Mouse (Mus musculus): ENCODE measurements at regions not wholly inside any gene's neighbourhood (a gene's known extent, or its start where the extent isn't known, plus 50 kb on each side); places are given as distances from the start of the nearest gene placed in this dataset.

DNA sequence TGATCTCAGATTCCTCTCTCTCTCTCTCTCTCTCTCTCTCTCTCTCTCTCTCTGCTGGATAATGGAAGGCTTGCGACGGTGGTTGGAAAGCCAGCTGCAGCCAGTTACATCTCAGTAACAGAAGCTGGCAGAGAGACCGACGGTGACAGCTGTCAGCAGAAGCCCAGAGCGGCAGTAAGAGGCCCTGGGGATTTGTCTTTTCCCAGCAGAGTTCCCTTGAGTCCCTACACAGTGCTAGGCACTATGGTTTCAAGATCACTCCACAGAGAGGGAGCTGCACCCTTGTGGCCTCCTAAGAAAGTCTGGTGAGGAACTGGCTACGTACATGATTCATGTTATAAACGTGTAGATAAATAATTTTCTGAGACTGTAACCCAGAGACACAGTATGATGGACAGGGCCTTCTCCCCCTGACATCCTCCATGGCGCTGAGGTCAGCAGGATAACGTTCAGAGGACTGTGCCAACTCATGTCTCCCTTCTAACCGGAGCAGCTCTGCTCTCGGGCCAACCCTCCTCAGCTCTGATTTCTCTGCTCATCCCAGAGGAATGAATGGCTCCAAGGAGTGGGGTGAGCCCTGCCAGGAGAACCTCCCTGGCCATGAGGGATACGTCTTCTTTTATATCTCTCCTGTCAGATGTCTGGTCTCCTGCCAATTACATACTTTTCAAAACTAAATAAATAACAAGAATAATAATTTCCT lies 253.5 kb upstream of the Cadm1 start:
- Histone ChIP-seq H3K9ac (replicated peaks; ENCODE audit: low read depth, low read length) (no peak overlapping the region), H3K4me1 (ENCODE audit: control insufficient read depth, insufficient read depth) (no peaks in the 10 kb centered on the region), H3K4me2 (ENCODE audit: low read depth, low read length) (no peak overlapping the region), H3K36me3 (replicated peaks; ENCODE audit: control insufficient read depth, insufficient read depth, low read length) (no peaks in the 10 kb centered on the region), H3K27me3 (ENCODE audit: control insufficient read depth, insufficient read depth, low read length) (no peaks in the 10 kb centered on the region), H3K9me3 (replicated peaks; ENCODE audit: control insufficient read depth, low read length) (no peaks in the 10 kb centered on the region), H3K27ac (ENCODE audit: low read depth) (peak overlapping the region; percentile 13; the same call in 1 of the 2 replicates), H3K4me3 (ENCODE audit: low read depth, low read length) (no peak overlapping the region)
- DNase-seq (ENCODE audit: low spot score) (peak; percentile 46), ATAC-seq (ENCODE audit: insufficient read depth, low read depth) (peak; percentile 62)
- no peak for TF ChIP-seq CTCF (IDR thresholded peaks at IDR 0.05; ENCODE audit: low read depth)
- 33% methylated on average over 12 of the region's 12 CpGs for WGBS

DNA sequence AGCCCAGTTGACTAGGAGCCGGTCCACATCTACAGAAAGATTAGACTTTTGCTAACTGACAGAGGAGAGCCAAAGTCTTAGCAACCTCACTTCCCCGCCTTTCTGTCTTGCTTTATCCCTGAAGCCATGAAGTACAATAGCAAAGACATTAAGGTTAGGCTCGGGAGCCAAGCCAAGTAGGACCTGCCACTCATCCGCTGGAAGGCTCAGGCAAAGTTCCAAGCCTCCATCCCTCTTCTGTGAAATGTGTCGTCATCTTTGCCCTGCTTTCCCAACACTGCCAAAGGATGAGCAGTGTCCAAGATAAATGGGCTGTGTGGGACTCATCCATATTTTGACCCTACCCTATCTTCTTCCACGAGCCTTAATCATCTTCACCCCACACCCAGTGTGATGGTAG lies 250.6 kb upstream of the Cadm1 start:
- H3K4me3 ChIP-seq (ENCODE audit: low read depth, low read length), result no peak overlapping the region
- H3K36me3 ChIP-seq (replicated peaks; ENCODE audit: control insufficient read depth, insufficient read depth, low read length), result no peaks in the 10 kb centered on the region
- no peak for ATAC-seq (ENCODE audit: insufficient read depth, low read depth)
- DNase-seq (ENCODE audit: low spot score), result no peak
- WGBS, result 49% methylated on average over 6 of the region's 6 CpGs
- no peaks in the 10 kb centered on the region for H3K27me3 ChIP-seq (ENCODE audit: control insufficient read depth, insufficient read depth, low read length)
- no peak overlapping the region for H3K4me2 ChIP-seq (ENCODE audit: low read depth, low read length)
- H3K9me3 ChIP-seq (replicated peaks; ENCODE audit: control insufficient read depth, low read length), result no peaks in the 10 kb centered on the region
- H3K27ac ChIP-seq (ENCODE audit: low read depth), result no peak overlapping the region
- H3K4me1 ChIP-seq (ENCODE audit: control insufficient read depth, insufficient read depth), result no peaks in the 10 kb centered on the region
- H3K9ac ChIP-seq (replicated peaks; ENCODE audit: low read depth, low read length), result no peak overlapping the region
- no peak for TF ChIP-seq CTCF (IDR thresholded peaks at IDR 0.05; ENCODE audit: low read depth)
- no peak for TF ChIP-seq EP300 (IDR thresholded peaks at IDR 0.05; ENCODE audit: low read depth)

DNA sequence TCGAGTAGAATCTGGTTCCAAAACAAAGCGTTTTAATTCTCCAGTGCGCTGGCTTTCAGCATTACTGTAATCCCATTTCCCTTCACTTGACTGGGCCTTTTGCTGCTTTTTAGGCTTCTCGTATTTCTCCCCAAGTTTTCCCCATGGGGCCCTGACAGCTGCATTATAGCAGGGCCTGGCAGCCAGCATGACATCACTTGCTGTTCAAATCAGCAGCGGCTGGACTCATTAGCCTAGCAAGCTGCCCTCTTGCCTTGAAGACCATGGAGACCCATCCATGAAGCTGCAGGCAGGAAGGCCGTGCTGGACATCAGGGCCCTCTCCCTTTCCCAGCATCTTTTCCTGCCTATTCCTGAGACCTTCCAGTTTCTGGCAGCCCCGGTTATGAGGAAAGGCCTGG lies 249.8 kb upstream of the Cadm1 start:
- no peaks in the 10 kb centered on the region for H3K9me3 ChIP-seq (replicated peaks; ENCODE audit: control insufficient read depth, low read length)
- TF ChIP-seq EP300 (IDR thresholded peaks at IDR 0.05; ENCODE audit: low read depth) (no peak), CTCF (IDR thresholded peaks at IDR 0.05; ENCODE audit: low read depth) (no peak)
- no peak overlapping the region for H3K27ac ChIP-seq (ENCODE audit: low read depth)
- no peak overlapping the region for H3K4me2 ChIP-seq (ENCODE audit: low read depth, low read length)
- 59% methylated on average over 7 of the region's 7 CpGs for WGBS
- H3K27me3 ChIP-seq (ENCODE audit: control insufficient read depth, insufficient read depth, low read length), result no peaks in the 10 kb centered on the region
- no peaks in the 10 kb centered on the region for H3K4me1 ChIP-seq (ENCODE audit: control insufficient read depth, insufficient read depth)
- no peak for ATAC-seq (ENCODE audit: insufficient read depth, low read depth)
- no peaks in the 10 kb centered on the region for H3K36me3 ChIP-seq (replicated peaks; ENCODE audit: control insufficient read depth, insufficient read depth, low read length)
- H3K9ac ChIP-seq (replicated peaks; ENCODE audit: low read depth, low read length), result no peak overlapping the region
- DNase-seq (ENCODE audit: low spot score), result no peak
- H3K4me3 ChIP-seq (ENCODE audit: low read depth, low read length), result no peak overlapping the region

- 67% methylated on average over 8 of the region's 8 CpGs for WGBS
- no peak for TF ChIP-seq EP300 (IDR thresholded peaks at IDR 0.05; ENCODE audit: low read depth)
- no peak for TF ChIP-seq CTCF (IDR thresholded peaks at IDR 0.05; ENCODE audit: low read depth)
Measured at GRCm38 (mm10) chr9:47280598-47280997, 249.4 kb upstream of the Cadm1 start.

DNA sequence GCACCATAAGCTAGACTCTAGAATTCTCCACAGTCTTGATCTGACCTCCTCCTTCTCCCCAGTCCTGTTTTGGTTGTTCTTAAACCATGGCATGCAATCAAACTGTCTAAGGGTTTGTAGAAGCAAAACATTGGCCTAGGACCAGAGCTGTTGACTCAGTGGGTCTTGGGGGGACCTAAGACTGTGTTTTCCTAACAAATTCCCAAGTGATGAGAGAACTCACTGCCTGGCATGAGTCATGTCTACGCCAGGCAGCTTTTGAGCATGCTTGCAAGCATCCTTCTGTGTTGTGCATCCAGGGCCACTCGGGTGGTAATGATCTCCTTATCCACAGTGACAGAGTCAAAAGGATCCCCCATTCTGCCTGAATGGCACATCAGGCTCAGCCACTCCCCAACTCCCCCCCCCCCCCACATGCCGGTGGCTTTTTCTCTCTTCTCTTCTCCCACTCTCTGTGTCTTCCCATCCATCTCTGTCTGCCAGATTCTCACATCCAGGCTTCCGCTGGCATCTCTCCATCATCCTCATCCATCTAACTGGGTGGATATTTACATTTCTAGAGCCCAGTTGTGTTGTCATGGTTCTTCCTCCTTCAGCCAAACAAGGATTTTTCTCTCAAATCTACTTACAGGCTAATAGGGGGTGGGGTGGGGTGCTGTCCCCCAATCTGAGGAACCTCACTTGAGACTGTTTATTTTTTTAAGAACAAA lies 246.1 kb upstream of the Cadm1 start:
- Histone ChIP-seq H3K4me3 (ENCODE audit: low read depth, low read length) (no peak overlapping the region), H3K4me2 (ENCODE audit: low read depth, low read length) (no peak overlapping the region), H3K27me3 (ENCODE audit: control insufficient read depth, insufficient read depth, low read length) (no peaks in the 10 kb centered on the region), H3K27ac (ENCODE audit: low read depth) (no peak overlapping the region), H3K9me3 (replicated peaks; ENCODE audit: control insufficient read depth, low read length) (no peaks in the 10 kb centered on the region), H3K4me1 (ENCODE audit: control insufficient read depth, insufficient read depth) (no peaks in the 10 kb centered on the region), H3K9ac (replicated peaks; ENCODE audit: low read depth, low read length) (no peak overlapping the region), H3K36me3 (replicated peaks; ENCODE audit: control insufficient read depth, insufficient read depth, low read length) (no peaks in the 10 kb centered on the region)
- DNase-seq (ENCODE audit: low spot score), result no peak
- TF ChIP-seq EP300 (IDR thresholded peaks at IDR 0.05; ENCODE audit: low read depth), result no peak
- no peak for ATAC-seq (ENCODE audit: insufficient read depth, low read depth)
- 51% methylated on average over 4 of the region's 4 CpGs for WGBS

More at GRCm38 (mm10) chr9:47280598-47280997, 249.4 kb upstream of the Cadm1 start:
- Histone ChIP-seq H3K36me3 (replicated peaks; ENCODE audit: control insufficient read depth, insufficient read depth, low read length) (no peaks in the 10 kb centered on the region), H3K4me1 (ENCODE audit: control insufficient read depth, insufficient read depth) (no peaks in the 10 kb centered on the region), H3K27ac (ENCODE audit: low read depth) (no peak overlapping the region), H3K9ac (replicated peaks; ENCODE audit: low read depth, low read length) (no peak overlapping the region), H3K27me3 (ENCODE audit: control insufficient read depth, insufficient read depth, low read length) (no peaks in the 10 kb centered on the region), H3K4me3 (ENCODE audit: low read depth, low read length) (no peak overlapping the region), H3K4me2 (ENCODE audit: low read depth, low read length) (no peak overlapping the region), H3K9me3 (replicated peaks; ENCODE audit: control insufficient read depth, low read length) (no peaks in the 10 kb centered on the region)
- ATAC-seq (ENCODE audit: insufficient read depth, low read depth), result no peak
- no peak for DNase-seq (ENCODE audit: low spot score)
